Mouse (Mus musculus) heart, embryonic 15.5 days (tissue): ENCODE measurements around the gene Lif. TPM values are rescaled to one million over a fixed set of nuclear protein-coding genes. Genes with fewer than 3 reads are reported as not detected.

ENCODE experiments used
- ATAC-seq: fragments of 200-750 bp; cut with Nextera tagmentation; replicated peaks from 2 replicates; pipeline ENCODE4 v1.8.0; 2017; ENCODE audit warnings: low read depth, moderate TSS enrichment; ENCODE audit not compliant: insufficient number of reproducible peaks, insufficient read depth, low FRiP score
- H3K27ac ChIP-seq: fragments of 300-500 bp; sonication (generic); 2 replicates; pipeline ENCODE4 v1.5.1; 2015; ENCODE audit warnings: mild to moderate bottlenecking, inconsistent platforms
- H3K27me3 ChIP-seq: fragments of 300-500 bp; sonication (generic); 2 replicates; pipeline ENCODE4 v1.6.1; 2015; ENCODE audit warnings: inconsistent platforms
- H3K36me3 ChIP-seq: fragments of 300-500 bp; sonication (generic); 2 replicates; pipeline ENCODE4 v1.6.1; 2015; ENCODE audit warnings: mild to moderate bottlenecking, inconsistent platforms
- H3K4me1 ChIP-seq: fragments of 300-500 bp; sonication (generic); replicated peaks from 2 replicates; pipeline ENCODE4 v1.6.1; 2015; ENCODE audit warnings: inconsistent platforms
- H3K4me2 ChIP-seq: fragments of 300-500 bp; sonication (generic); 2 replicates; pipeline ENCODE4 v1.6.1; 2015; ENCODE audit warnings: inconsistent platforms, mild to moderate bottlenecking, moderate library complexity
- H3K4me3 ChIP-seq: fragments of 300-500 bp; sonication (generic); 2 replicates; pipeline ENCODE4 v1.5.1; 2015; ENCODE audit warnings: mild to moderate bottlenecking, inconsistent platforms
- H3K9ac ChIP-seq: fragments of 300-500 bp; sonication (generic); 2 replicates; pipeline ENCODE4 v1.6.1; 2015; ENCODE audit warnings: mild to moderate bottlenecking, inconsistent platforms
- H3K9me3 ChIP-seq: fragments of 300-500 bp; sonication (generic); replicated peaks from 2 replicates; pipeline ENCODE4 v1.6.1; 2016; ENCODE audit warnings: inconsistent platforms
- WGBS: fragments of 180-500 bp; shearing (Covaris S2); methylation state at CpG from one replicate; pipeline ENCODE4 v1.1.7; 2015; ENCODE audit warnings: mixed read lengths; 5-methylcytosine and 5-hydroxymethylcytosine counted together
- polyA plus RNA-seq: library from polyadenylated mRNA; unstranded; fragments of >200 nt; fragmentation: Nextera tagmentation; extraction: Ambion mirVana; gene quantifications from 2 replicates; pipeline ENCODE4 v1.2.1, GENCODE M21; 2015

Gene Lif
- polyA plus RNA-seq, 1 experiment from 2014 or later = 0.23 TPM

GRCm38 (mm10) chr11:4264066-4264465 is 6.7 kb downstream of the Lif start:
- no peak overlapping the region for H3K9ac ChIP-seq
- no peak for ATAC-seq
- WGBS = 45% methylated on average over 7 of the region's 7 CpGs
- H3K4me1 ChIP-seq = peaks cover 60% of the 10 kb centered on the region
- no peak overlapping the region for H3K27ac ChIP-seq
- H3K4me2 ChIP-seq = no peak overlapping the region
- no peaks in the 10 kb centered on the region for H3K9me3 ChIP-seq
- peaks cover 55% of the 10 kb centered on the region for H3K27me3 ChIP-seq
- H3K4me3 ChIP-seq = no peak overlapping the region
- no peaks in the 10 kb centered on the region for H3K36me3 ChIP-seq

- peaks cover 47% of the 10 kb centered on the region for H3K4me1 ChIP-seq
- no peaks in the 10 kb centered on the region for H3K36me3 ChIP-seq
- peak overlapping the region; percentile 67 for H3K4me3 ChIP-seq
- H3K27ac ChIP-seq = peak overlapping the region; percentile 2; the same call in 1 of the 2 replicates
- ATAC-seq = peak; percentile 56
- WGBS = 1% methylated on average over 61 of the region's 61 CpGs
- H3K9me3 ChIP-seq = no peaks in the 10 kb centered on the region
- H3K27me3 ChIP-seq = peaks cover 64% of the 10 kb centered on the region
- peak overlapping the region; percentile 90 for H3K4me2 ChIP-seq
- peak overlapping the region; percentile 56 for H3K9ac ChIP-seq
These were observed 9.2 kb downstream of the Lif start for GRCm38 (mm10) chr11:4266271-4267201.

- Histone ChIP-seq H3K9me3 (no peaks in the 10 kb centered on the region), H3K4me3 (peak overlapping the region; percentile 67), H3K27ac (no peak overlapping the region), H3K9ac (peak overlapping the region; percentile 56), H3K4me1 (peaks cover 46% of the 10 kb centered on the region), H3K27me3 (peaks cover 67% of the 10 kb centered on the region), H3K4me2 (peak overlapping the region; percentile 90), H3K36me3 (no peaks in the 10 kb centered on the region)
- 5% methylated on average over 13 of the region's 13 CpGs for WGBS
- no peak for ATAC-seq
These were observed 9.8 kb downstream of the Lif start for GRCm38 (mm10) chr11:4267202-4267578.

GRCm38 (mm10) chr11:4268500-4268899 is 11.1 kb downstream of the Lif start:
- no peak overlapping the region for H3K9ac ChIP-seq
- no peak overlapping the region for H3K4me3 ChIP-seq
- 79% methylated on average over 6 of the region's 6 CpGs for WGBS
- H3K9me3 ChIP-seq = no peaks in the 10 kb centered on the region
- H3K27ac ChIP-seq = no peak overlapping the region
- peaks cover 69% of the 10 kb centered on the region for H3K27me3 ChIP-seq
- peaks cover 35% of the 10 kb centered on the region for H3K4me1 ChIP-seq
- no peak for ATAC-seq
- H3K36me3 ChIP-seq = no peaks in the 10 kb centered on the region
- no peak overlapping the region for H3K4me2 ChIP-seq

- ATAC-seq = no peak
- peaks cover 45% of the 10 kb centered on the region for H3K27me3 ChIP-seq
- no peaks in the 10 kb centered on the region for H3K9me3 ChIP-seq
- no peak overlapping the region for H3K27ac ChIP-seq
- no peak overlapping the region for H3K4me3 ChIP-seq
- H3K36me3 ChIP-seq = no peaks in the 10 kb centered on the region
- no peak overlapping the region for H3K4me2 ChIP-seq
- 39% methylated on average over 20 of the region's 20 CpGs for WGBS
- H3K4me1 ChIP-seq = peaks cover 25% of the 10 kb centered on the region
- no peak overlapping the region; the same call in 1 of the 2 replicates for H3K9ac ChIP-seq
These were observed 13.5 kb downstream of the Lif start for GRCm38 (mm10) chr11:4270744-4271459.

- Histone ChIP-seq H3K36me3 (no peaks in the 10 kb centered on the region), H3K4me1 (peaks cover 27% of the 10 kb centered on the region), H3K4me3 (no peak overlapping the region), H3K9ac (no peak overlapping the region), H3K27me3 (peaks cover 42% of the 10 kb centered on the region), H3K4me2 (no peak overlapping the region), H3K27ac (no peak overlapping the region), H3K9me3 (no peaks in the 10 kb centered on the region)
- no peak for ATAC-seq
- 75% methylated on average over 11 of the region's 11 CpGs for WGBS
These were observed 14.2 kb downstream of the Lif start for GRCm38 (mm10) chr11:4271544-4271943.

GRCm38 (mm10) chr11:4276411-4276861 is 19.1 kb downstream of the Lif start:
- H3K4me1 ChIP-seq = peaks cover 26% of the 10 kb centered on the region
- ATAC-seq = peak; percentile 37; the same call in 1 of the 2 replicates
- no peak overlapping the region for H3K4me3 ChIP-seq
- 0 out of 2 replicates have a peak, but pooled peaks cover 8% of the 10 kb centered on the region for H3K27me3 ChIP-seq
- WGBS = 27% methylated on average over 11 of the region's 11 CpGs
- peak overlapping the region; percentile 20; the same call in 1 of the 2 replicates for H3K27ac ChIP-seq
- H3K4me2 ChIP-seq = no peak overlapping the region
- H3K9me3 ChIP-seq = no peaks in the 10 kb centered on the region
- H3K36me3 ChIP-seq = no peaks in the 10 kb centered on the region
- H3K9ac ChIP-seq = no peak overlapping the region

GRCm38 (mm10) chr11:4279909-4280308 is 22.6 kb downstream of the Lif start:
- H3K9ac ChIP-seq = no peak overlapping the region
- no peak for ATAC-seq
- peaks cover 30% of the 10 kb centered on the region for H3K4me1 ChIP-seq
- no peaks in the 10 kb centered on the region for H3K27me3 ChIP-seq
- H3K4me2 ChIP-seq = no peak overlapping the region
- H3K36me3 ChIP-seq = no peaks in the 10 kb centered on the region
- WGBS = 54% methylated on average over 7 of the region's 7 CpGs
- no peak overlapping the region for H3K4me3 ChIP-seq
- no peak overlapping the region for H3K27ac ChIP-seq
- H3K9me3 ChIP-seq = no peaks in the 10 kb centered on the region

- no peaks in the 10 kb centered on the region for H3K27me3 ChIP-seq
- H3K9me3 ChIP-seq = no peaks in the 10 kb centered on the region
- 56% methylated on average over 6 of the region's 6 CpGs for WGBS
- H3K27ac ChIP-seq = no peak overlapping the region
- ATAC-seq = no peak
- H3K4me1 ChIP-seq = peaks cover 29% of the 10 kb centered on the region
- no peaks in the 10 kb centered on the region for H3K36me3 ChIP-seq
- no peak overlapping the region for H3K4me2 ChIP-seq
- H3K4me3 ChIP-seq = no peak overlapping the region
- H3K9ac ChIP-seq = no peak overlapping the region
These were observed 24.5 kb downstream of the Lif start for GRCm38 (mm10) chr11:4281852-4282251.

- Histone ChIP-seq H3K27ac (no peak overlapping the region), H3K4me2 (no peak overlapping the region), H3K9ac (no peak overlapping the region), H3K27me3 (no peaks in the 10 kb centered on the region), H3K9me3 (no peaks in the 10 kb centered on the region), H3K4me1 (peaks cover 25% of the 10 kb centered on the region), H3K36me3 (no peaks in the 10 kb centered on the region), H3K4me3 (no peak overlapping the region)
- ATAC-seq = 0 out of 2 replicates have a peak, but pooled peaks have one; percentile 9
- 20% methylated on average over 4 of the region's 4 CpGs for WGBS
These were observed 26.3 kb downstream of the Lif start for GRCm38 (mm10) chr11:4283627-4284026.

GRCm38 (mm10) chr11:4289280-4289679 is 31.9 kb downstream of the Lif start:
- ATAC-seq = no peak; the same call in 1 of the 2 replicates
- Histone ChIP-seq H3K9ac (no peak overlapping the region), H3K27me3 (no peaks in the 10 kb centered on the region), H3K4me1 (peaks cover 42% of the 10 kb centered on the region), H3K9me3 (no peaks in the 10 kb centered on the region), H3K27ac (no peak overlapping the region), H3K4me2 (no peak overlapping the region), H3K4me3 (no peak overlapping the region), H3K36me3 (no peaks in the 10 kb centered on the region)
- 36% methylated on average over 3 of the region's 3 CpGs for WGBS
